Mouse (Mus musculus): ENCODE results near the gene Blm. TPM values are rescaled to one million over a fixed set of nuclear protein-coding genes. Genes with fewer than 3 reads are reported as not detected.

The Blm gene
- total RNA-seq, 2 experiments from 2014 or later: 52.8 to 82.0 TPM

- no peak for ATAC-seq (replicated peaks; ENCODE audit: low FRiP score, poor library complexity, severe bottlenecking)
These were observed 120.5 kb downstream of the Blm start for GRCm38 (mm10) chr7:80414303-80414855.

- no peak for ATAC-seq (replicated peaks; ENCODE audit: low FRiP score, poor library complexity, severe bottlenecking)
These were observed 121.2 kb downstream of the Blm start for GRCm38 (mm10) chr7:80413512-80414302.

GRCm38 (mm10) chr7:80412781-80413180 lies 122.1 kb downstream of the Blm start:
- no peak for ATAC-seq (replicated peaks; ENCODE audit: low FRiP score, poor library complexity, severe bottlenecking)

- no peak for ATAC-seq (replicated peaks; ENCODE audit: low FRiP score, poor library complexity, severe bottlenecking)
These were observed 122.6 kb downstream of the Blm start for GRCm38 (mm10) chr7:80412279-80412678.

GRCm38 (mm10) chr7:80410380-80410779 lies 124.5 kb downstream of the Blm start:
- ATAC-seq (replicated peaks; ENCODE audit: low FRiP score, poor library complexity, severe bottlenecking): no peak

GRCm38 (mm10) chr7:80407712-80408111 lies 127.2 kb downstream of the Blm start:
- no peak for ATAC-seq (replicated peaks; ENCODE audit: low FRiP score, poor library complexity, severe bottlenecking)

- ATAC-seq (replicated peaks; ENCODE audit: low FRiP score, poor library complexity, severe bottlenecking): no peak
These were observed 128.7 kb downstream of the Blm start for GRCm38 (mm10) chr7:80406186-80406585.

GRCm38 (mm10) chr7:80405188-80405695 lies 129.7 kb downstream of the Blm start, which contains the start of gene Furin:
Gene Furin (minus strand): TSS chr7:80405436.
- ATAC-seq (replicated peaks; ENCODE audit: low FRiP score, poor library complexity, severe bottlenecking): no peak

Other genes starting within 250 kb of the Blm start
- 59.4 and 74.7 TPM in 2 replicates for gene Prc1, start 240.7 kb downstream of the Blm start, total RNA-seq (2015; ENCODE audit: low replicate concordance)
- 188 and 334 TPM in 2 replicates for gene Prc1, start 240.7 kb downstream of the Blm start, total RNA-seq (2017; ENCODE audit: low replicate concordance)
- gene Rccd1, start 210.7 kb downstream of the Blm start, total RNA-seq (2015; ENCODE audit: low replicate concordance): 2.5 and 18.8 TPM in 2 replicates
- 0.98 and 4.4 TPM in 2 replicates for gene Rccd1, start 210.7 kb downstream of the Blm start, total RNA-seq (2017; ENCODE audit: low replicate concordance)
- gene Unc45a, start 194.1 kb downstream of the Blm start, total RNA-seq (2015; ENCODE audit: low replicate concordance): 1.5 and 4.2 TPM in 2 replicates
- gene Unc45a, start 194.1 kb downstream of the Blm start, total RNA-seq (2017; ENCODE audit: low replicate concordance): 4.2 and 4.8 TPM in 2 replicates
- 2.3 TPM in 1 of 2 replicates, not detected in the other for gene Hddc3, start 192.0 kb downstream of the Blm start, total RNA-seq (2015; ENCODE audit: low replicate concordance)
- gene Hddc3, start 192.0 kb downstream of the Blm start, total RNA-seq (2017; ENCODE audit: low replicate concordance): 2.6 TPM in 2 replicates
- gene Man2a2, start 163.7 kb downstream of the Blm start, total RNA-seq (2015; ENCODE audit: low replicate concordance): 3.6 and 7.5 TPM in 2 replicates
- 4.5 and 6.6 TPM in 2 replicates for gene Man2a2, start 163.7 kb downstream of the Blm start, total RNA-seq (2017; ENCODE audit: low replicate concordance)
- gene Fes, start 147.2 kb downstream of the Blm start, total RNA-seq (2015; ENCODE audit: low replicate concordance): 56.5 and 60.0 TPM in 2 replicates
- gene Fes, start 147.2 kb downstream of the Blm start, total RNA-seq (2017; ENCODE audit: low replicate concordance): 24.4 and 31.2 TPM in 2 replicates
- 23.0 and 23.1 TPM in 2 replicates for gene Furin, start 129.7 kb downstream of the Blm start, total RNA-seq (2015; ENCODE audit: low replicate concordance)
- 29.1 and 33.5 TPM in 2 replicates for gene Furin, start 129.7 kb downstream of the Blm start, total RNA-seq (2017; ENCODE audit: low replicate concordance)
- 1.5 and 2.1 TPM in 2 replicates for gene Crtc3, start 153.8 kb upstream of the Blm start, total RNA-seq (2015; ENCODE audit: low replicate concordance)
- 3.6 and 11.8 TPM in 2 replicates for gene Crtc3, start 153.8 kb upstream of the Blm start, total RNA-seq (2017; ENCODE audit: low replicate concordance)

Data from erythroblast, adult 5-6 weeks (primary cell).